Mouse (Mus musculus): ENCODE results near the gene Gatb.

- TF ChIP-seq CTCF (IDR thresholded peaks at IDR 0.05; ENCODE audit: control insufficient read depth, insufficient read depth, low read length) (no peak), POLR2A (IDR thresholded peaks at IDR 0.05; ENCODE audit: borderline replicate concordance, control insufficient read depth, low read depth, low read length) (no peak)
Observed at GRCm38 (mm10) chr3:85666166-85666565, 92.2 kb downstream of the Gatb start.

Data from bone marrow, adult 2 months (tissue).